Mouse (Mus musculus): ENCODE results near the gene Ccdc34.

The Ccdc34 gene

GRCm38 (mm10) chr2:110214991-110215684 lies 197.5 kb downstream of the Ccdc34 start:
- no peak for DNase-seq (ENCODE audit: low spot score in 2 of 2)

- DNase-seq (ENCODE audit: low spot score in 2 of 2) = no peak
These were observed 198.1 kb downstream of the Ccdc34 start for GRCm38 (mm10) chr2:110215685-110216058.

- DNase-seq (ENCODE audit: low spot score in 2 of 2) = no peak
These were observed 202.9 kb downstream of the Ccdc34 start for GRCm38 (mm10) chr2:110220492-110220891.

GRCm38 (mm10) chr2:110222793-110223192 lies 205.2 kb downstream of the Ccdc34 start:
- DNase-seq (ENCODE audit: low spot score in 2 of 2) = no peak
